Mouse (Mus musculus): ENCODE results near the gene Parp11.

GRCm38 (mm10) chr6:127439063-127439462 lies 7.6 kb upstream of the Parp11 start:
- no peak for TF ChIP-seq POLR2A (IDR thresholded peaks at IDR 0.05; ENCODE audit: low read depth, low read length)
- no peak for TF ChIP-seq CTCF (conservative IDR thresholded peaks at IDR 0.05; ENCODE audit: insufficient read depth, insufficient read length, low read depth, low read length)

Measured in kidney, adult 2 months (tissue).